ENCODE assay signal across 21 mouse cellular contexts in genomic region chr17:77718450-77718849, GRCm38 (mm10).
A peak's percentile ranks its signal among the peaks of the same experiment; 100 is the strongest.
DNase-seq lines count a peak whose midpoint lies in the region; ATAC-seq and TF ChIP-seq lines count a peak whose summit lies in the region.
"Had no signal": no experiment of that assay in that cellular context is flagged by ENCODE, and none has a peak within 500 bp of the region (broad histone marks: within the 10 kb centered on the region; RNA-seq: fewer than 3 reads in every experiment).

No protein-coding gene starts in this region.

- peak; percentile 84 for DNase-seq in midbrain, embryonic 11.5 days (ENCODE audit: low spot score, missing footprints)
- no peak for DNase-seq in midbrain, postnatal 0 days (ENCODE audit: low spot score)
- DNase-seq in lung, postnatal 4 days, result no peak
- DNase-seq: adrenal gland, adult 2 months; adrenal gland, postnatal 10 days; adrenal gland, postnatal 25 days; cerebellum, adult 11-12 months; cerebellum, adult 2 months; cerebellum, adult 9-10 months; cerebellum, postnatal 10 days; cerebellum, postnatal 25 days had no signal

- H3K4me2 ChIP-seq in midbrain, embryonic 11.5 days, result no peak overlapping the region
- no peak overlapping the region for H3K4me2 ChIP-seq in midbrain, postnatal 0 days (ENCODE audit: low read depth, low read length, poor library complexity, severe bottlenecking)
- no peak overlapping the region for H3K4me2 ChIP-seq in midbrain, embryonic 13.5 days (replicated peaks)
- H3K4me2 ChIP-seq in midbrain, embryonic 15.5 days, result no peak overlapping the region
- H3K4me2 ChIP-seq: embryonic facial prominence, embryonic 13.5 days; embryonic facial prominence, embryonic 15.5 days; forebrain, embryonic 12.5 days had no signal

- 50% methylated on average over 2 of the region's 2 CpGs for WGBS in midbrain, embryonic 11.5 days
- 44% methylated on average over 2 of the region's 2 CpGs for WGBS in midbrain, postnatal 0 days
- WGBS in midbrain, embryonic 13.5 days, result 54% methylated on average over 2 of the region's 2 CpGs
- WGBS in midbrain, embryonic 15.5 days, result 48% methylated on average over 2 of the region's 2 CpGs

- H3K27ac ChIP-seq in midbrain, embryonic 11.5 days (ENCODE audit: low read depth, low read length), result no peak overlapping the region
- H3K27ac ChIP-seq in midbrain, postnatal 0 days (ENCODE audit: low read depth, low read length), result no peak overlapping the region
- H3K27ac ChIP-seq in midbrain, embryonic 13.5 days, result no peak overlapping the region
- H3K27ac ChIP-seq in midbrain, embryonic 15.5 days, result no peak overlapping the region
- H3K27ac ChIP-seq: embryonic facial prominence, embryonic 13.5 days; embryonic facial prominence, embryonic 15.5 days; forebrain, embryonic 10.5 days; forebrain, embryonic 12.5 days had no signal

- ATAC-seq in midbrain, embryonic 11.5 days (ENCODE audit: low FRiP score), result peak; percentile 84
- no peak for ATAC-seq in midbrain, postnatal 0 days (ENCODE audit: low FRiP score)
- peak; percentile 70 for ATAC-seq in midbrain, embryonic 13.5 days
- ATAC-seq in midbrain, embryonic 15.5 days (replicated peaks), result peak; percentile 20; the same call in 1 of the 2 replicates
- no peak for ATAC-seq in cerebellum, adult (ENCODE audit: insufficient number of reproducible peaks, low FRiP score, low TSS enrichment)
- ATAC-seq: forebrain, embryonic 14.5 days; forebrain, embryonic 16.5 days had no signal

- H3K9me3 ChIP-seq in midbrain, embryonic 11.5 days (ENCODE audit: control insufficient read depth, low read length), result no peaks in the 10 kb centered on the region
- no peaks in the 10 kb centered on the region for H3K9me3 ChIP-seq in midbrain, postnatal 0 days (ENCODE audit: low read length)
- H3K9me3 ChIP-seq in midbrain, embryonic 13.5 days, result no peaks in the 10 kb centered on the region
- H3K9me3 ChIP-seq in midbrain, embryonic 15.5 days, result no peaks in the 10 kb centered on the region
- H3K9me3 ChIP-seq: embryonic facial prominence, embryonic 13.5 days; embryonic facial prominence, embryonic 15.5 days; forebrain, embryonic 10.5 days; forebrain, embryonic 12.5 days had no signal

- H3K4me3 ChIP-seq in midbrain, embryonic 11.5 days (ENCODE audit: low read depth, low read length), result no peak overlapping the region
- no peak overlapping the region for H3K4me3 ChIP-seq in midbrain, postnatal 0 days (ENCODE audit: low read depth, low read length)
- no peak overlapping the region for H3K4me3 ChIP-seq in midbrain, embryonic 13.5 days (replicated peaks)
- H3K4me3 ChIP-seq in midbrain, embryonic 15.5 days, result no peak overlapping the region
- H3K4me3 ChIP-seq: embryonic facial prominence, embryonic 13.5 days; embryonic facial prominence, embryonic 15.5 days; erythroblast, embryonic 14.5 days; forebrain, embryonic 10.5 days; forebrain, embryonic 12.5 days had no signal

- TF ChIP-seq CTCF in midbrain, postnatal 0 days (IDR thresholded peaks at IDR 0.05), result no peak

- H3K9ac ChIP-seq in midbrain, embryonic 11.5 days (ENCODE audit: low read length), result no peak overlapping the region
- H3K9ac ChIP-seq in midbrain, postnatal 0 days (replicated peaks; ENCODE audit: low read length, poor library complexity, severe bottlenecking), result no peak overlapping the region
- no peak overlapping the region for H3K9ac ChIP-seq in midbrain, embryonic 13.5 days (replicated peaks)
- no peak overlapping the region for H3K9ac ChIP-seq in midbrain, embryonic 15.5 days
- H3K9ac ChIP-seq: embryonic facial prominence, embryonic 13.5 days; embryonic facial prominence, embryonic 15.5 days; forebrain, embryonic 12.5 days had no signal

- no peaks in the 10 kb centered on the region; the same call in 1 of the 2 replicates for H3K4me1 ChIP-seq in midbrain, embryonic 11.5 days (ENCODE audit: control insufficient read depth, insufficient read depth, low read length)
- H3K4me1 ChIP-seq in midbrain, postnatal 0 days (ENCODE audit: insufficient read depth, low read length), result no peaks in the 10 kb centered on the region
- 0 out of 2 replicates have a peak, but pooled peaks cover 2% of the 10 kb centered on the region for H3K4me1 ChIP-seq in midbrain, embryonic 13.5 days (replicated peaks)
- no peaks in the 10 kb centered on the region for H3K4me1 ChIP-seq in midbrain, embryonic 15.5 days
- H3K4me1 ChIP-seq: embryonic facial prominence, embryonic 13.5 days; embryonic facial prominence, embryonic 15.5 days; forebrain, embryonic 10.5 days; forebrain, embryonic 12.5 days had no signal

- no peaks in the 10 kb centered on the region for H3K36me3 ChIP-seq in midbrain, embryonic 11.5 days (ENCODE audit: control insufficient read depth, insufficient read depth, low read length)
- no peaks in the 10 kb centered on the region for H3K36me3 ChIP-seq in midbrain, postnatal 0 days (ENCODE audit: insufficient read depth, low read length)
- H3K36me3 ChIP-seq in midbrain, embryonic 13.5 days, result no peaks in the 10 kb centered on the region
- H3K36me3 ChIP-seq in midbrain, embryonic 15.5 days (replicated peaks), result no peaks in the 10 kb centered on the region
- H3K36me3 ChIP-seq: embryonic facial prominence, embryonic 13.5 days; embryonic facial prominence, embryonic 15.5 days; forebrain, embryonic 10.5 days; forebrain, embryonic 12.5 days had no signal

- H3K27me3 ChIP-seq in midbrain, embryonic 11.5 days (ENCODE audit: control insufficient read depth, insufficient read depth, low read length), result no peaks in the 10 kb centered on the region
- H3K27me3 ChIP-seq in midbrain, postnatal 0 days (ENCODE audit: insufficient read depth, low read length), result no peaks in the 10 kb centered on the region
- no peaks in the 10 kb centered on the region for H3K27me3 ChIP-seq in midbrain, embryonic 13.5 days
- no peaks in the 10 kb centered on the region for H3K27me3 ChIP-seq in midbrain, embryonic 15.5 days (replicated peaks)
- H3K27me3 ChIP-seq: embryonic facial prominence, embryonic 13.5 days; embryonic facial prominence, embryonic 15.5 days; forebrain, embryonic 12.5 days had no signal

Comparison
In these comparisons a context has a peak if more than half of its experiments do, and no peak if none do; other contexts are left out.
1. ATAC-seq: peak in midbrain, embryonic 11.5 days (single experiment), midbrain, embryonic 13.5 days (single experiment) and midbrain, embryonic 15.5 days (single experiment); none in midbrain, postnatal 0 days (single experiment) and cerebellum, adult (single experiment).